Mouse (Mus musculus) induced T-regulatory cell, adult 2 months (primary cell): ENCODE results near the gene Msi2.

ENCODE experiments used
- DNase-seq: peaks from one replicate; pipeline ENCODE4 v3.0.0-alpha.2; 2012; ENCODE audit warnings: low read depth

Msi2 gene

DNA sequence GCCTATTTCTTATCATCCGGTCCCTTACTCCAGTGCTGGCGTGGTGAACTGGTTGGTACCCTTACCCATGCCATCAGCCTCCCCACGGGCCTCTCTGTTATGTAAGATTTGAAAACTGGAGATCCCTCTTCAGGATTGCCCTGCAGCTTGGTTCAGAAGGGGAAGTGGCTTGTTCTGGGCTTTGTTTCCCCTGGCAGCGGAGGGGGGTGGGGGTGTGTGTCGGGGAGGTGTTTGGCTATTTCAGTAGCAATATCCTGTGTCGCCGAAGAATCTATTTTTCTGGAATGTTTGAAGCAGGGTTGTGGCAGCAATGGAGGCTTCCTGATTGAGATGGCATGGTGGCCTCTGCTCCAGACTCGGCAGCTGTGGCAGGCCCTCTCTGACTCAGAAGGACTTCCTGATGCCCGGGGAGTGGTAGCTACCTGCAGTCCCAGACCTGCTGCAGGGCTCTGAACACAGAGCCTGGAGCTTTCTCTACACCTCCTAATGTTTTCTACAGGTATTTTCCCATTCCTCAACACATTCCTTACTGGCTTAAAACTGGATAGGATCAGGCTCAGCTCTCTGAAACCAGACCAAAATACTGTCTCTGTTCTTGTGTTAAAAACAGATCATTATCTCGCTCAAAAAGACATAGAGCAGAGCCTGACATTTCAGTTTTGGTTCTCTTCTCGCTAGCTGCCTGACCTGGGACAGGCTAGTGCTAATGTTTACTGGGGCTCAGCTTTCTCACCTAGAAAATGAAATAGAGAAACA, 104.4 kb downstream of the Msi2 start:
- peak; percentile 84 for DNase-seq

DNA sequence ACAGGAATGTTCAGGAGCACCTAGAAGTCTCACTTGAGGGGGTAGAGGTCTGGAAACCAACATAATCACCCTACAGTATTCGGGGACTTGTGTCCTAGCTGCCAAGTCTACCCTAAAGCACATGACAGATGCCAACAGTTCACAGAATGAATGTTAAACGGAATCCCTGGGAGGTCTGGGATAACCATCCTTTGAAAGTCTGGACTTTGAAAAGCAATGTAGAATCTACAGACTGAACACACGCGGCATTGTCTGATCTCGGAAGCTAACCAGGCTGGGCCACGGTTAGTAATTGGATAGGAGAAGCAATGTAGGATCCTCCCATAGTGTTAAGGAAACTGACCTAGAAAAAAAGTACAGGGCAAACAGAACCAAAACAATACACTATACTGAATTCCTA, 105.3 kb downstream of the Msi2 start:
- DNase-seq, result no peak

DNA sequence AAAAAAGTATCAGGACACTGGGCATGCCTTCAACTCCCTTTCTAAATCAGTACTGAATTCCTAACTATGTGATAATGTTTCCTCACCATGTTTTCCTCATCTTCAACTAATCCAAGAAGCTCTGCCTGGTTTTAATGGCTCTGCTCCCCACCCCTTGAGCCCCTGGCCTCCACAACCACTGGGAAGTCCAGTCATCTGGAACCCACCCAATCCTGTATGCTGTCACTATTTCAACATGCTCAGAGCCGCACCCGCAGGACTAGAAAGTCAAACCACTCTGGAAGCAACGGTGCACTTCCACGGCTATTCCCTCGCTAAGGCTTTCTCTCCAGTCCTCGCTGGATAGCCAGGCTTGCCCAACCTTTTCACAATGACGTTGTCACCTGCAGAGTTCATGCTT, 106.2 kb downstream of the Msi2 start:
- DNase-seq, result no peak

DNA sequence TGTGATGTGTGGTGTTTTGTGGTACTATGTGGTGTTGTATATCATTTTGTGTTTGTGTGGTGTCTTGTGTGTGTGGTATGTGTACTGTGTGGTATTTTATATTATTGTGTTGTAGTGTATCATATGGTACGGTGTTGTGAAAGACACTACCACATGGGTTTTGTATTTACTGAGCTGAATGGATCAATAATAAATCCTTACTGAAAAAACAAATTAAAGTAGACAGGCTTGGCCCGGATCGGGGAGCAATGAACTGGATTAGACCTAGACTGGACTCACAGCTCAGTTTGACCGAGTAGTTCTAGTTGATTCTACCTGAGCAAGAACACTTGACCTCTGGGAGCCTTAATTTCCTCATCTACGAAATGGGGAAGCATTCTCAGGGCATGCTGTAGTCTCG, 107.5 kb downstream of the Msi2 start:
- DNase-seq, result no peak

DNA sequence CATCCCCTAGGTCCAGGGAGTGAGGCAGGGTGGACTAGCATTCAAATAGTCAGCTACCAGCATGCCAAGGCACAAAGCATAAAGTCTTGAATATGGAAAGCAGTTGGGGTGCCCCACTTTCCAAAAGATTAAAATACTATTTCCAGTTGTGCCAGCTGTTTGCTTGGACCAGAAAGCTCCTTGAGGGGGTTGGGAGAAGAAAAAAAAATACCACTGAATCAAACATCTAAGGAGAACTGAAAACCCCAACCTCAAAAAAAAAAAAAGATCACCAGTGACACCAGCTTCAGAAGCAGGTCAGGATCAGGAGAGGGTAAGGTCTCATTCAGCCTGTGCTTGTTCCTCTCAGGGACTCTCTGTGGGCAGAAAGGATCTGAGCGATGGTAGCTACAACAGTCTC, 108.2 kb downstream of the Msi2 start:
- no peak for DNase-seq

DNA sequence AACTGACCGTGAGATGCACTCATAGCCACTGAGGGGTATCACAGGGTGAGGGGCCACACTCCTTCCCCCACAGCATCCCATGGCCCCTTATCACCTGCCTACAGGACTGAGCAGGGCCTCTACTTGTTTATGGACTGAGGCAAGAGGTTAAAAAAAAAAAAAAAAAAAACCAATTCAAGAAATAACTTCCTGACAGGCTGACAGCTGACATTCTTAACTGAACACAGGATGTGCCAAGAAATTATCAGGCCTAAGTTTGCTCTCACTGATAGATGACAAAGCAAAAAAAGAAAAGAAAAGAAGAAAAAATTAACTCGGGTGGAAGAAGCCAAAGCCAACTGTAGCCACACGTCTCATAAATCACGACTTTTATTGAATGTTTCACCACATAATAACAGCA, 109.7 kb downstream of the Msi2 start:
- no peak for DNase-seq

DNA sequence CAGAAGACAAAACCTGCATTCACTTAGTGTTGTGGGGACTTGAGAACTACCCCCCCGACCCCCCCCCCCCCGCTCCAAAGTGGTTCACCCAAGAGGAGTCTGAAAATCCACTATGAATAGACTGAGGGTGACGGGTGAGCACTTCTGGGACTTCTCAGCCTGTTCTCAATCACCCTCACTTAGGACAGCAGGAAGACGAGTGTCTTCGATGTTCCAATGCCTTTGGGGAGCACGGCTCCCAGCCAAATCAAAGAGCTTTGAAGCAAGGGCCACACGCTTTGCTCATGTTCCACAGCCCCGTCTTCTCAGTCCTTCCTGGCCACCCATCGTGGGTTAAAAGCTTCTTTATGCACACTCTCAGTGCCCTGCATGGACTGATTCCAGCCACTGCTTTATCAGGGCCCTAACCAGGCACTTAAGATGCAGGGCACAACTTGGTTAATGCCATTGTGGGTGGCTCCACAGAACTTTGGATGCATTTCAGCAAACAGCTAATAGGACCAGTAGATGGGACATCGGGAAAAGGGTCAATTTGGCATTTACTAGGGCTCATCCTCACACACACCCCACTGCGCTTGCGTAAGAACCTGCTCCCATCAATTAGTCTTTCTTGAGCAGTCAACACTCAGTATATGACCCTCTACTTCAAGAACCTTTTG, 110.5 kb downstream of the Msi2 start:
- no peak for DNase-seq

DNA sequence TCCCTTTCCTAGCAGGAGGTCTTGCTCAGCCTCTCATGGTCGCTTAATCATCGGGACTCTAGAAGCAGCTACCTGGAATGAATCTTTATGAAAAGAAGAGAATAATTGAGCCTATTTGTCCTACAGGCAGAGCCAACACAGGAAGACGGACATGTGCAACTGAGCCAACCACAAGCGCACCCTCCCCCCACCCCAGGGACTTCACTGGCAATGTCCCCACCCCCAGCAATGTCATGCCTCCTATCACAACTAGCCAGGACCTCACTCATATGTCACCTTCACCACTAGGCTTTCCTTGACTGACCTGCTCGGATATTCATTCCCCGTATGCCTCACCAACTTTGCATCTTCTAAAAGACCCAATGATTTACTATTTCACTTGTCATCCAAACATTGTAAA, 112.5 kb downstream of the Msi2 start:
- DNase-seq, result no peak

DNA sequence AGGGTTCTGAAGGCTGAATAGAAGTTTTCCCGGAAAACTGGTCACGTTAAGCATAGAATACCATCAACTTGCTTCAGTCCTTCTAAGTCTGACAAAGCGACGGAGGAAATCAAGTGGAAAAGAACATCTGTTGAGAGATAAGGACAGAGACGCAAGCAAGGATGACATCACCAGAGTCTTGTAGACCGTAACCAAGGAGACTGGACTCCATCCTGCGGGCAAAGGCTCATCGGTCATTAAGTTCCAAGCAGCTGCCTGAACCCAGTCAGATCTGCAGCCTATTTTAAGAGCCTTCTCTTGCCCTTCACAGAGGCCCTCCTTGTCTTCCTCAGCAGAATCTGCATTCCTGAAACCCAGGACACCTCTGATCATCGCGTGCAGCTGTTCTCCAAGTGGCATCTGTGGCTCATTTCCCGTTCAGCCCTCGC, 113.2 kb downstream of the Msi2 start:
- DNase-seq, result no peak

DNA sequence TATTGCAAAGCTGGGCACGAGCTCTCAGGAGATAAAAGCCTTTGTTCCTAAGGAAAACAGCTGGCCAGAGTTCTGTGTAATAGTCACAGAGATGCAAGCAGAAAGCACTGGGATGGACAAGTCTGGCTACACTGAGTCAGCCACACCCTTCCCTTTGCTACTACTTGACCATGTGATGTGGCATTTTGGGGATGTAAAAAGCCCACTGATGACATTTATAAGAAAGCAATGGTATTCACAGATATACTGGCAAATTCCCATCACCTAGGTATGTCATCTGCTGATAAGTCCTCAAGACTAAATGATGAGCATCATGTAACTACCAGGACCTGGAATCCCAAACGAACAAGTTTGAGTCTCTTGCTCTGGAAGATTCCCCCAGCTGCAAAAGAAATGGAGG, 113.7 kb downstream of the Msi2 start:
- no peak for DNase-seq

DNA sequence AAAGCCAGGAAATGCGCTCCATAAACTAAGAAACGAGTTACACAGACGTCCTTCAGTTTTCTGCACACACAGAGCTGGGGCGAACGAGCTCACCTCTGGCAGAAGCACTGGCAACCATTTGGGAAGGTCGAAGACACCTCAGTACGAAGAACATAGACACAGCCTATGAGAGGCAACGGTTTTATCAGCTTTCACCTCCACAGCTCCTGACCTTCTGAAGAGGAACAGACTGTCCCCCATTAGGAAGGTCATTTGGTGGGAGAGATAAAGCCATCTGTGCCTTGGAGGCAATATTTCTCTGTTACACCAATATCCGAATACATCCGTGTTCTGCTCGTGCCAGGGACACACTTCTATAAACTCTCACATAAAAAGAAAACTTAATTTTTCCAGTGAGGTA, 114.9 kb downstream of the Msi2 start:
- DNase-seq, result no peak

DNA sequence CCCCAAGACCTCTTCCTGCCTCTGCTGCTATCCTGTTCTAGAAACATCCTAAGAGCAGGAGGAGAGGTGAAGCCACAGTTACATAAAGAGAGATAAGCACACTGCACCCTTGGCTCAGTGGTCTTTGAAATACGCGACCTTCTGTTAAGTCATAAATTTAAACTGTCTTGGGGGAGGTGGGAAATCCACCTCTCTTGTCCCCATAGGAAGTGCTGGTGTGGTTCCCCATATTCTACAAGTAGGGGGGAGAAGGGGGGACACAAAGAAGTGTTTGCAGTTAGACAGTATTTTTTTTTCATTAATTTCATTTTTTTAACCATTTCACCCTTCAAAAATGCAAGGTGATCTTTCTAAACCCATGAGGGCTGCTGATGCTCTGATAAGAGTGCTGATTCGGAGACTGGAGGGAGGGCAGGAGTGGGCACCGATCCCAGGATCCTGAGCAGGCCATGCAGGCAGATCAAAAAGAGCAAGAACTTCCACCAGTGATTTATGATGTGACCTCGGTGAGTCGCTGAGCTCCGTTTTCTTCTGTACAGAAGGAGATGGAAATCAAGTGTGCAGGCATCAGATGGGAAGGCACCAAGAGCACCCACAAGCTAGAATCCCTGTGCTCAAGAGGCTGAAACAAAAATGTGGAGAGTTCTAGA, 115.7 kb downstream of the Msi2 start:
- no peak for DNase-seq

DNA sequence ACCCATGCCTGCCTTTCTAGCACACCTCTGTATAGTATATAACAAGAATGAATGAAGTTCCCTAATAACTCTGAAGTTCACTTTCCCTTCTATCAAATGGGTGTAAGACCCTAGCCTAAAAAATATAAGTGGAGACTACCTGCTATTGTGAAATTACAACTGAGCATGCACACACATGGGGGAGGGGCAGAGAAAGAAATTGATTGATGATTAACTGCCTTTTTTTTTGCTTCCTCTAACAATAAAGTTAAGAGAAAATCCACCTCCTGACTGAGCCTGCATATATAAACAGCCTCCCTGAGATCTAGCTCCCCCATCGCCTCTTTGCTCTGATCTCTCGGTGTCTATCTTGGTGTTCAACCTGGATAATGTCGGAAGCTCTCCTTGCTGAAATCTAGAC, 118.1 kb downstream of the Msi2 start:
- DNase-seq, result peak; percentile 45

DNA sequence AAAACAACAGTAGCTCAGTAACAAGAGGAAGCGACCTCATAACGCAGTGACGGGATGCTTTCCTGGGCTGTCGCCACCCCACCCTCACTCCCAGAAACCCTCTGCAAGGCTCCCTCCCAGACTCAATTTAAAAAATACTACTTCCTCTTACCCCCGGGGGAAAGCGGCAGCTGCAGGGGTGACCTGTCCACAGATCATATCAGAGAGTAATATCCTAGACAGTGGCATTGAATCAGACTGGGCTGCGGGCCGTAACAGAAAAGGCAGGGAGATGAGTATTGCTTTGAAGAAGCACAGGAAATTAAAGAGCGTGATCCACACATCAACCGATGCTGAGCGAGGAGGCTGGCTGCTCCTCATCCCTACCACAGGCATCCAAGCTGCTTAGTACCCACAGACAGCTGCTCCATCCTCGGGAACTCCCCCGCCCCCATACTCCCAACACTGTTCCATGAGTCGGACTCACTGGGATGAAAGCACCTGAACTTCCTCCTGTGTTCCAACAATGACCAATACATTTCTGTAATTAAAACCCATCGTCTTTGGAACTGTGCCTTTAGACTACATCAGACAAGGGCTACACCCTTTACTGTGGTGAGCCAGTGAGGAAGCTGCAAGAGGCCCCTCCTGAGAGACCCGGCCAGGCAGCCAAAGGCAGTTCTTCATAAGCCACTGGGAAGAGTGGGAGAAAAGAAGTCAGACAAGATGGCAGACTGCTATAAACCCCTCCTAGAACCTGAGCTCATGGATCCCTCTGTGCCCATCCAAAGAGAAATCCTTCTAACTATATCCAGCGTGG, 118.8 kb downstream of the Msi2 start:
- DNase-seq, result peak; percentile 76

DNA sequence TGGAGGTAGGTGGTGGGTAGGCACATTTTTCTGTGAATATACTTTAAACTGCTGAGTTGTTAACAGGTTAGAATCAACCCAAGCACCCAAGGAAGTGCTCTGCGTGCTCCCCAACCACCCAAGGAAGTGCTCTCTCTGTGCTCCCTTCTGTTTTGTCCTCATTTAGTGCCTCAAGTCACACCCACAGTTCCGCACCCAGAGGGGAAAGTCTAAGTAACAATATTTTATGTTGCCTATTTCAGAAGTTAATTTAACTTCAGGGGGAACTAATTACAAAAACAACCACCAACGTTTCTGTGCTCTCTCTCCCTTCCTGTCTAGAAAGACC, 119.5 kb downstream of the Msi2 start:
- no peak for DNase-seq

DNA sequence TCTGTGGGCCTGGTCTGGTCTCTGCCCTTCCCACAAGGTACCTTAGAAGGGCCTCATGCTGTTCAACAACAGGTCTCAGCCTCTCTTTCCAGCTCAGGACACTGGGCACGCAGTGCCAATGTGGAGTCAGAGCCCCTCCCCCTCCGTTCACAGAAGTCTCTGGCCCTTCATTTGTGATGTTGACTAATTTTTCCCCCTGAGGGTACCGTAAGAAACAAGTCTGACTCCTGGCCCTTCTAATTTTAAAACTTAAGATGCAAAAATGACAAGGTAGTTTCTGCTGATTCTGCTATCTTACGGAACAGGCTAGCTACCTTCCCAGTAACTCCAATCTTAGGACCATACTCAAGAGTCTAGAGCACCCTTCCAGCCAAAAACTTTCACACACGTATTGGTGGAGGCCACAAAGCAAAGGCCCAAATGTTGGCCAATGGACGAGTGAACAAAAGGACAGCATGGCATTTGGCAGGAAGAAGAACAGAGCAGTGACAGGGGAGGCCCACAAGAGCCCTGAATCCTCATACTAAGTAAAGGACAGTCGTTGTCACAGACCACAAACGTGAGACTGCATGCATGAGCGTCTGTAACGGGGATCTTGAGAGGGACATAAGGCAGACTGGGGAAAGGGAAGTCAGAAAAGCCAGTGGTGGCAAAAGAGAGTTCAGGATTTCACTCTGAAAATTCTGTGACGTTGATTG, 120.0 kb downstream of the Msi2 start:
- DNase-seq, result peak; percentile 83

DNA sequence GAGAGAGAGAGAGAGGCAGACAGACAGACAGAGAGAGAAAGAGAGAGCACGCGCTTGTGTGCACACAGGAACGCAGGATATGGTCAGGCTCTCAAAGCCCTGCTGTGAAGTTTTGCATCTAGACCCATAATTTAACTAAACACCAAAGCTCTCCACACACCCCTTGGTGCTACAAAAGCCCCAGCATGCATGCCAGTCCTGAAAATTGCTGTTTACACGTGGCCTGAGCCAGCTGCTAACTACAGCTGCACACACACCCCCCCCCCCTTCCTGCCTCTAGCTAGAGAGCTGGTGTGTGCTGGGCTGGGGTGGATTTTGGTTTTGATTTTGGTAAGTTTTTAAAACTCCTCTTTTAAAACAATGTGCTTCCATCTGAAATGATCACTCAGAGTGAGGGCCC, 122.7 kb downstream of the Msi2 start:
- peak; percentile 70 for DNase-seq

DNA sequence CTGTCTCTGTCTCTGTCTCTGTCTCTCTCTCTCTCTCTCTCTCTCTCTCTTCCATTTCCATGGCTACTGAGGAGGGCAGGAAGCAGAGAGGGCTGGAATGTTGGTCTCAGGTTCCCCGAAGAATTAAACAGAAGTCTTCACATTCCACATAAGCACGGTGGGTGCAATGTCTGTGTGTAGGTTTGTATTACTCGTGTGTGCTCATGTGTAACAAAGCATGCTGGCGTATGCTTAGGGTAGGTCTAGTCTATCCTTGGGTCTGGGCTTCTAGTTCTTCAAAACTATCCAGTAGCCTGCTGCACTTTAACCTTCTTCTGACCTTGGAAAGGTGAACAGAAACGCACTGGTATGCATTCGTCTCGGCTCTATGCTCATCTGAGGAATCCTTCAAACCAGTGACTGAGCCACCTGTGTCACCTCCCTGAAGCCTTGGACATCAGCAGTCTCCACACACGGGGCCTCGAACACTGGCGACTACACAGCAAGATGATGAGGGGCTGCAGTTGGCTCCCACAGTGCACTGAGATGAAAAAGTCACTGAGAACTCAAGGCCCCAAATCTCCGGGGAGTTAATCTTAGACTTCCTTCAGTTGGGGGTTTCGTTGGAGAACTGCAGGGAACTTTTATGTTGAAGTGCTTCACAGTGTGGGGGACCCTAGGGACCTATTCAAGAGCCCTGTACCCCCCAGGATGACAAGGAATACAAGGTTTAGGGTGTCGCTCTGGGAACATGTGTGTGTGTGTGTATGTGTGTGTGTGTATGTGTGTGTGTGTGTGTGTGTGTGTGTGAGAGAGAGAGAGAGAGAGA, 123.3 kb downstream of the Msi2 start:
- peak; percentile 30 for DNase-seq

DNA sequence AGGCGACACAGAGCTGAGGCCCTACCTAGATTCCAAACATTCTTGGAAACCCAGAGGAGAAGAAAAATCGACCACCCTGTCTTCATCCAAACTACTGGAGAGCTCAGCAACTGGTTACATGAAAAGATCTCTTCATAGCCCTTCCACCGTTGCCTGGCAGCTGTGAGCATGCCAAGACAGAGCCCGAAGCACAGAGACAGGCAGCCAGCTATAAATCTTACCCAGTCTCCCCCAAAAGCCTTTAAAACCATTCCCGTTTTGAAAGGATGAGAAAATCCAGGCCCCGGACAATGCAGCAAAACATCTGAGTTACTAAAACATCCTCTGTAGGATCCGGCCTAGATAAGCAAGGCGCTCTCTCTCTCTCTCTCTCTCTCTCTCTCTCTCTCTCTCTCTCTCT, 124.3 kb downstream of the Msi2 start:
- DNase-seq, result no peak

DNA sequence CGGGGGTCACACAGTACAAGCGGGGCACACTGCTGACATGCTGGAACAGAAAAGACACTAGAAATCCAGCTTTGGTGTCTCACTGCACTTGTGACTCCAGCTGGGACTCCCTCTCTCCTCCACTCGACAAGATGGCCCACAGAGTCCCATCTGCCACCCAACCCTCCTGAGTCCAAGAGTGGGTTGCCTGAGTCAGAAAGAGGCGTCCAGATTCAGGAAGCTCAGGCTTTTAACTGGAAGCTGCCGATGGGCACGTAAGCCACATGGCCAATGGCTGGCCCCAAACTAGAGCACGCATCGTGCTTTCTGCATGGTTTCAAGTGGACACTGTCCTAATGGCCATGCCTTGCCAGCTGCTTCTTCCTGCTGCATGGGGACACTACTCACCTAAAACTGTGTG, 126.2 kb downstream of the Msi2 start:
- DNase-seq, result no peak

DNA sequence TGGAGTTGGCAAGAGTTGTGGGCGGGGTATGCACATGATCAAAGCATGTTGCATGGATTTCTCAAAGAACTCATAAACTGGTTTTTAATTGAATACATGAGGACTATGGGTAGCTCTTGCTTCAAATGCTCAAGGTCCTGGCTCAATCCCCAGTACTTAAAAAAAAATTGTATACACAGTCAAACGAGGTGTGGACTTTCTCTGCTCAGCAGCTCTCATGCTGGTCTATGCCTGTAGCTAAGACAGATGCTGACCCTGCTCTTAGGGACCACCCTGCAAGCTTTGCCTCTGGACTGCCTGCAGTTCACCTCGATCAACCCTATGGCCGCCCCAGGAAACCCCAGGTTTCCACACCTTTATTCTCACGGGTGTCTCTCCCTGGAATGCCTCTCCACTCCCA, 127.7 kb downstream of the Msi2 start:
- DNase-seq, result no peak
